Mouse (Mus musculus) limb, embryonic 10.5 days (tissue): Measurements from ENCODE around the gene Hmgcll1. TPM values are rescaled to one million over a fixed set of nuclear protein-coding genes. Genes with fewer than 3 reads are reported as not detected.

Experiments
- DNase-seq: peaks from one replicate; pipeline ENCODE4 v3.0.0-alpha.2; 2017; ENCODE audit warnings: low spot score
- H3K27ac ChIP-seq: fragments of 300-500 bp; sonication (generic); 2 replicates; pipeline ENCODE4 v1.5.1; 2016; ENCODE audit warnings: mild to moderate bottlenecking
- H3K27me3 ChIP-seq: fragments of 300-500 bp; sonication (generic); 2 replicates; pipeline ENCODE4 v1.6.1; 2016; ENCODE audit warnings: low read depth, mild to moderate bottlenecking; ENCODE audit not compliant: poor library complexity, severe bottlenecking
- H3K36me3 ChIP-seq: fragments of 300-500 bp; sonication (generic); 2 replicates; pipeline ENCODE4 v1.6.1; 2016; ENCODE audit warnings: mild to moderate bottlenecking, moderate library complexity
- H3K4me1 ChIP-seq: fragments of 300-500 bp; sonication (generic); 2 replicates; pipeline ENCODE4 v1.6.1; 2016
- H3K4me3 ChIP-seq: fragments of 300-500 bp; sonication (generic); 2 replicates; pipeline ENCODE4 v1.5.1; 2016; ENCODE audit warnings: mild to moderate bottlenecking, moderate library complexity
- H3K9me3 ChIP-seq: fragments of 300-500 bp; sonication (generic); replicated peaks from 2 replicates; pipeline ENCODE4 v1.6.1; 2016; ENCODE audit warnings: mild to moderate bottlenecking
- WGBS: fragments of 180-500 bp; shearing (Covaris S2); methylation state at CpG from one replicate; pipeline ENCODE4 v1.1.7; 2016; 5-methylcytosine and 5-hydroxymethylcytosine counted together
- polyA plus RNA-seq: library from polyadenylated mRNA; unstranded; fragments of >200 nt; fragmentation: Nextera tagmentation; extraction: Ambion mirVana; gene quantifications from 2 replicates; pipeline ENCODE4 v1.2.1, GENCODE M21; 2016

The Hmgcll1 gene
- polyA plus RNA-seq, result 2.9 and 5.7 TPM in 2 replicates

GRCm38 (mm10) chr9:76014631-76015531 is at the start of gene Hmgcll1:
Gene Hmgcll1, plus strand, starts transcription at chr9:76014855.
- Histone ChIP-seq H3K9me3 (no peaks in the 10 kb centered on the region), H3K27ac (peak within 1 kb of the TSS; percentile 91), H3K27me3 (no peaks in the 10 kb centered on the region), H3K4me3 (peak within 1 kb of the TSS; percentile 73), H3K36me3 (no peaks in the 10 kb centered on the region), H3K4me1 (peaks cover 22% of the 10 kb centered on the region)
- 6% methylated on average over 40 of the region's 40 CpGs for WGBS
- DNase-seq, result peak; percentile 74

- Histone ChIP-seq H3K27me3 (no peaks in the 10 kb centered on the region), H3K36me3 (no peaks in the 10 kb centered on the region), H3K9me3 (no peaks in the 10 kb centered on the region), H3K4me3 (no peak overlapping the region), H3K27ac (no peak overlapping the region), H3K4me1 (no peaks in the 10 kb centered on the region)
- DNase-seq, result no peak
- WGBS, result 55% methylated on average over 1 of the region's 1 CpGs
These were observed 34.6 kb upstream of the Hmgcll1 start for GRCm38 (mm10) chr9:75980097-75980496.

- H3K27me3 ChIP-seq, result no peaks in the 10 kb centered on the region
- no peaks in the 10 kb centered on the region for H3K9me3 ChIP-seq
- H3K27ac ChIP-seq, result no peak overlapping the region
- no peak for DNase-seq
- H3K36me3 ChIP-seq, result no peaks in the 10 kb centered on the region
- 96% methylated on average over 1 of the region's 1 CpGs for WGBS
- H3K4me1 ChIP-seq, result no peaks in the 10 kb centered on the region
- H3K4me3 ChIP-seq, result no peak overlapping the region
These were observed 33.5 kb upstream of the Hmgcll1 start for GRCm38 (mm10) chr9:75981139-75981538.

- Histone ChIP-seq H3K4me3 (no peak overlapping the region), H3K9me3 (no peaks in the 10 kb centered on the region), H3K27ac (no peak overlapping the region), H3K27me3 (no peaks in the 10 kb centered on the region), H3K4me1 (no peaks in the 10 kb centered on the region), H3K36me3 (no peaks in the 10 kb centered on the region)
- 92% methylated on average over 4 of the region's 4 CpGs for WGBS
- no peak for DNase-seq
These were observed 25.2 kb upstream of the Hmgcll1 start for GRCm38 (mm10) chr9:75989491-75989890.

- no peak overlapping the region for H3K27ac ChIP-seq
- 80% methylated on average over 2 of the region's 2 CpGs for WGBS
- H3K4me3 ChIP-seq, result no peak overlapping the region
- no peaks in the 10 kb centered on the region for H3K36me3 ChIP-seq
- no peak for DNase-seq
- H3K4me1 ChIP-seq, result peaks cover 5% of the 10 kb centered on the region; the same call in 1 of the 2 replicates
- no peaks in the 10 kb centered on the region for H3K9me3 ChIP-seq
- H3K27me3 ChIP-seq, result no peaks in the 10 kb centered on the region
These were observed 15.8 kb upstream of the Hmgcll1 start for GRCm38 (mm10) chr9:75998791-75999350.

- Histone ChIP-seq H3K4me3 (no peak overlapping the region), H3K36me3 (no peaks in the 10 kb centered on the region), H3K9me3 (no peaks in the 10 kb centered on the region), H3K4me1 (peaks cover 5% of the 10 kb centered on the region; the same call in 1 of the 2 replicates), H3K27ac (no peak overlapping the region), H3K27me3 (no peaks in the 10 kb centered on the region)
- no peak for DNase-seq
- 86% methylated on average over 10 of the region's 10 CpGs for WGBS
These were observed 13.5 kb upstream of the Hmgcll1 start for GRCm38 (mm10) chr9:76000876-76001858.

- DNase-seq, result no peak
- H3K4me3 ChIP-seq, result no peak overlapping the region
- H3K4me1 ChIP-seq, result peaks cover 5% of the 10 kb centered on the region; the same call in 1 of the 2 replicates
- no peak overlapping the region for H3K27ac ChIP-seq
- no peaks in the 10 kb centered on the region for H3K36me3 ChIP-seq
- H3K27me3 ChIP-seq, result no peaks in the 10 kb centered on the region
- WGBS, result 68% methylated on average over 3 of the region's 3 CpGs
- no peaks in the 10 kb centered on the region for H3K9me3 ChIP-seq
These were observed 11.6 kb upstream of the Hmgcll1 start for GRCm38 (mm10) chr9:76003066-76003465.

- H3K4me3 ChIP-seq, result no peak overlapping the region
- H3K27me3 ChIP-seq, result no peaks in the 10 kb centered on the region
- no peak for DNase-seq
- peaks cover 5% of the 10 kb centered on the region; the same call in 1 of the 2 replicates for H3K4me1 ChIP-seq
- no peaks in the 10 kb centered on the region for H3K36me3 ChIP-seq
- no peaks in the 10 kb centered on the region for H3K9me3 ChIP-seq
- 77% methylated on average over 6 of the region's 6 CpGs for WGBS
- H3K27ac ChIP-seq, result no peak overlapping the region
These were observed 11.0 kb upstream of the Hmgcll1 start for GRCm38 (mm10) chr9:76003637-76004036.

GRCm38 (mm10) chr9:76007342-76007970 is 7.2 kb upstream of the Hmgcll1 start:
- Histone ChIP-seq H3K27ac (no peak overlapping the region; the same call in 1 of the 2 replicates), H3K4me1 (no peaks in the 10 kb centered on the region), H3K36me3 (no peaks in the 10 kb centered on the region), H3K9me3 (no peaks in the 10 kb centered on the region), H3K27me3 (no peaks in the 10 kb centered on the region), H3K4me3 (no peak overlapping the region)
- DNase-seq, result no peak
- WGBS, result 23% methylated on average over 6 of the region's 6 CpGs

- Histone ChIP-seq H3K27me3 (no peaks in the 10 kb centered on the region), H3K27ac (no peak overlapping the region), H3K4me3 (no peak overlapping the region), H3K9me3 (no peaks in the 10 kb centered on the region), H3K36me3 (no peaks in the 10 kb centered on the region), H3K4me1 (peaks cover 22% of the 10 kb centered on the region)
- 88% methylated on average over 6 of the region's 6 CpGs for WGBS
- no peak for DNase-seq
These were observed 866 bp upstream of the Hmgcll1 start for GRCm38 (mm10) chr9:76013789-76014188.

- Histone ChIP-seq H3K27ac (no peak overlapping the region), H3K4me1 (peaks cover 22% of the 10 kb centered on the region), H3K27me3 (no peaks in the 10 kb centered on the region), H3K9me3 (no peaks in the 10 kb centered on the region), H3K4me3 (no peak overlapping the region; the same call in 1 of the 2 replicates), H3K36me3 (no peaks in the 10 kb centered on the region)
- no peak for DNase-seq
- WGBS, result 92% methylated on average over 5 of the region's 5 CpGs
These were observed 1.3 kb downstream of the Hmgcll1 start for GRCm38 (mm10) chr9:76015971-76016370.

- 94% methylated on average over 10 of the region's 10 CpGs for WGBS
These were observed 1.9 kb downstream of the Hmgcll1 start for GRCm38 (mm10) chr9:76016506-76016905.

More at GRCm38 (mm10) chr9:76016506-76016905, 1.9 kb downstream of the Hmgcll1 start:
- Histone ChIP-seq H3K27ac (no peak overlapping the region), H3K36me3 (no peaks in the 10 kb centered on the region), H3K4me3 (no peak overlapping the region), H3K4me1 (peaks cover 22% of the 10 kb centered on the region), H3K27me3 (no peaks in the 10 kb centered on the region), H3K9me3 (no peaks in the 10 kb centered on the region)
- no peak for DNase-seq
